Mouse (Mus musculus) limb, embryonic 11.5 days (tissue): ENCODE results near the gene Tmeff2. TPM values are rescaled to one million over a fixed set of nuclear protein-coding genes. Genes with fewer than 3 reads are reported as not detected.

ENCODE experiments used
- ATAC-seq: fragments of 200-750 bp; cut with Nextera tagmentation; 2 replicates; pipeline ENCODE4 v1.8.0; 2017; ENCODE audit warnings: low read depth; ENCODE audit not compliant: insufficient number of reproducible peaks, low FRiP score, low TSS enrichment
- DNase-seq: peaks from one replicate; pipeline ENCODE4 v3.0.0-alpha.2; 2015; ENCODE audit warnings: low spot score
- H3K27ac ChIP-seq: fragments of 300-500 bp; sonication (generic); replicated peaks from 2 replicates; pipeline ENCODE4 v1.5.1; 2014; ENCODE audit warnings: low read depth, mild to moderate bottlenecking, low read length
- H3K27me3 ChIP-seq: fragments of 300-500 bp; sonication (generic); 2 replicates; pipeline ENCODE4 v1.6.1; 2014; ENCODE audit warnings: mild to moderate bottlenecking, low read length, mixed read lengths; ENCODE audit not compliant: control insufficient read depth, insufficient read depth
- H3K36me3 ChIP-seq: fragments of 300-500 bp; sonication (generic); 2 replicates; pipeline ENCODE4 v1.6.1; 2014; ENCODE audit warnings: mild to moderate bottlenecking, low read length, moderate library complexity, mixed read lengths; ENCODE audit not compliant: control insufficient read depth, insufficient read depth
- H3K4me1 ChIP-seq: fragments of 300-500 bp; sonication (generic); 2 replicates; pipeline ENCODE4 v1.6.1; 2014; ENCODE audit warnings: low read length, mixed read lengths; ENCODE audit not compliant: control insufficient read depth, insufficient read depth
- H3K4me2 ChIP-seq: fragments of 300-500 bp; sonication (generic); 2 replicates; pipeline ENCODE4 v1.6.1; 2014; ENCODE audit warnings: low read depth, mild to moderate bottlenecking, moderate library complexity; ENCODE audit not compliant: severe bottlenecking
- H3K4me3 ChIP-seq: fragments of 300-500 bp; sonication (generic); 2 replicates; pipeline ENCODE4 v1.5.1; 2014; ENCODE audit warnings: low read depth, low read length
- H3K9ac ChIP-seq: fragments of 300-500 bp; sonication (generic); 2 replicates; pipeline ENCODE4 v1.6.1; 2014; ENCODE audit warnings: mild to moderate bottlenecking, low read length
- H3K9me3 ChIP-seq: fragments of 300-500 bp; sonication (generic); 2 replicates; pipeline ENCODE4 v1.6.1; 2016; ENCODE audit warnings: low read length; ENCODE audit not compliant: control insufficient read depth
- WGBS: fragments of 180-500 bp; shearing (Covaris S2); extraction: QIAGEN DNeasy Blood & Tissue Kit; methylation state at CpG from one replicate; pipeline ENCODE4 v1.1.7; 2014; 5-methylcytosine and 5-hydroxymethylcytosine counted together
- polyA plus RNA-seq: library from polyadenylated mRNA; unstranded; fragments of >200 nt; fragmentation: Nextera tagmentation; extraction: Ambion mirVana; gene quantifications from 2 replicates; pipeline ENCODE4 v1.2.1, GENCODE M21; 2014

The Tmeff2 gene
- polyA plus RNA-seq, 1 experiment from 2014 or later = 3.5 TPM

DNA sequence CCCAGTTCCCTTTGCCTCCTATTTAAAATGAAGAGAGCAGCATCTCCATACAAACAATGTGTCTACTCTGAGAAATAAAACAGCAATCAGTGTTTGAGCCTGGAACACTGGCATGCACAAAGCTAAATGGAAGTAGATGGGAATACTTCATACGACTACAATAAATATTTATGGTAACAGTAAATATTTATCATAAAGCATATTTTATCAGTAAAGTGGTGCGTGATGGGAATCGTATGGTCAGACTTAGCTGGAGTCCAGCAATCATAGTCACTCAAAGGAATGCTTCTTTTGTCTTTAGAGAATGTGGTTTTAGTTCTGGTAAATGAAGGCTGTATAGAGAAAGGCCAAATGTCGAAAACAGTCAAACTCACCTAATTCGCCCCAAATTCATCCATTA, 288.6 kb downstream of the Tmeff2 start:
- Histone ChIP-seq H3K9me3 (no peaks in the 10 kb centered on the region), H3K4me2 (no peak overlapping the region), H3K27ac (no peak overlapping the region), H3K4me1 (no peaks in the 10 kb centered on the region), H3K9ac (no peak overlapping the region), H3K36me3 (no peaks in the 10 kb centered on the region), H3K27me3 (no peaks in the 10 kb centered on the region), H3K4me3 (no peak overlapping the region)
- WGBS = 94% methylated on average over 5 of the region's 5 CpGs
- ATAC-seq (no peak), DNase-seq (no peak)

DNA sequence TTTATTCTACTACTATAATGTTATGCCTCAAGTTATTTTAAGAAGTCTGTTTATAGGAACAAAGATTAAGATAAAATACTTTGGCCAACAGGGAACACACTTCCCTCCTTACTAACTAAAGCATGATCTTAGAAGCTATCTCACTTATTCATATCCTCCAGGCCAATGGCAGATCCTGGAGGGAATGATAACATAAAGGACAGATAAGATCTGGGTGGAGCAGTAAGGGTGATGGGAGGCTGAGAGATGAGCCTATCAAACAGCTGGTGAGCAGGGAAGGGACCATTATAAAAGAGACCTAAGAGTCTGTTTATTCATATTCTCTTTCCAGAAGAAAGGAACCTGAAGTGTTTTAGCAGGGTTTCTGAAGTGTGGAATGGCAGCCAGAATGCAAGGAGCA, 290.8 kb downstream of the Tmeff2 start:
- Histone ChIP-seq H3K27me3 (no peaks in the 10 kb centered on the region), H3K4me3 (no peak overlapping the region), H3K27ac (no peak overlapping the region), H3K9me3 (no peaks in the 10 kb centered on the region), H3K4me1 (no peaks in the 10 kb centered on the region), H3K4me2 (no peak overlapping the region), H3K36me3 (no peaks in the 10 kb centered on the region), H3K9ac (no peak overlapping the region)
- ATAC-seq (no peak), DNase-seq (no peak)

DNA sequence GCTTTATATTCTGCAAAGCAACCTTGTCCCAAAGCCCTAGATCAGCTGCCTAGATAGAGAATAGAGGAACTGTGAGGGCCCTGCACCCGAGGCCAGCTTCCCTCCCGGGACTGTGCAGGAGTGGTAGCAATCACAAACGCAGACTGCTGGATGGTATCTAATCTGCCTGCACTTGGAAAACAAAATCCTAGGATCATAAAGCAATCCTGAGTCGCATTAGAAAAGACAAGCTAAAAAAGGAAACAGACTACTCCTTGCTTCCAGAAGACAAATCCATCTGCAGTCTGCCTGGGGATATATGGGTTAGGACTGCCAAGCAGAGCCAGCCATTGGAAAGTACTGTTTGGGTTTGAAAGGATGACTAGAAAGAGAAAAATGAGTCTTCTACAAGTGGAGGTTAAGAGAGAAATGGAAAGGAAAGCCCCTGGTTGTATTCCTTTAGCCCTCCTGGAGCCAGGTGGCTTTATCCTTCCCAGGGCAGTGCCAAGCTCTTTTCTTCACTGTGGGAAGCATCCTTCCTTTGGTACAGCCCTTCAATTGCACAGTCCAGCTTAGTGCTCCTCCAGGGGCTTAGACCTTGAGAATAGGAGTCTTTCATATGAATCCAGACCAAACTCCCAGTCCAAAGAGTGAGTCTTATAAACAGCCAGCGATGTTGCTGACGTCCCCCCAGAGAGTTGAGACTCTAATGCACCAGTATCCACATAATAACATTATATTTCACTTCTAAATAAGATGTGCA, 291.6 kb downstream of the Tmeff2 start:
- H3K9me3 ChIP-seq = no peaks in the 10 kb centered on the region
- H3K27ac ChIP-seq = no peak overlapping the region
- ATAC-seq (no peak), DNase-seq (no peak)
- no peaks in the 10 kb centered on the region for H3K27me3 ChIP-seq
- H3K9ac ChIP-seq = no peak overlapping the region
- WGBS = 75% methylated on average over 6 of the region's 6 CpGs
- no peak overlapping the region for H3K4me3 ChIP-seq
- H3K4me1 ChIP-seq = no peaks in the 10 kb centered on the region
- no peak overlapping the region for H3K4me2 ChIP-seq
- H3K36me3 ChIP-seq = no peaks in the 10 kb centered on the region

DNA sequence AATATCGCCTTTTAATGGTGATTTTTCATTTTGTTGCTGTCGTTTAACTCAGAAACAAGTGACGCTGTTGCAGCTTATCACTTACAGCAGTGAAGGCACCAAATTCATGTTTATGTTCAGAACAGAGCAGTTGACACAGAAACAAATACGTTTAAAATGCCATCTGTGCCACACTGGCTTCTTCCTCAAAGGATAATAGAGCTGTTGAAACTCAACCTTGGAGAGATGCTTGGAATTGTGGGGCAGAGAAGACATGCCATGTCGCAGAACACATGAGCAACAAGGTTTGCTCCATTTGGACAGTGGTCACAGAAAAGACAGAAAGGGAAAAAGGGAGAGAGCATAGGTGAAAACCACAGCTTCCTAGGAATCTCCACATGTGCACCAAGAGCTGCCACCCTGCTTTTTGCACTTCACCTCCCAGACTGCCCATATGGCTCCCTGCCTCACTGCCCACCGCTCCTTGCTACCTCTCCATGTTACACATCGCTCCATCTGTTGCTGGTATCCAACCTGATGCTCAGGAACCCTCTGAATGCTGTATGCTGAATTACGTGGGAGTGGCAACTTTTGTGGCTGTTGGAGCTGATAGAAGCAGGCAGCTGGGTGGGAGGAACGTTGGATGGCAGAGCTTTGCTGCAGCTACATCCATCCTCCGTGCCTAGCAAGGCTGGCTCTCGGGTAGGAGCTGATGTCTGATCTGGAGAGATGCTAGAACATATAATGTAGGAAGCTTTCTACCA, 298.8 kb downstream of the Tmeff2 start:
- DNase-seq = no peak
- Histone ChIP-seq H3K36me3 (no peaks in the 10 kb centered on the region), H3K27me3 (no peaks in the 10 kb centered on the region), H3K27ac (no peak overlapping the region), H3K9me3 (no peaks in the 10 kb centered on the region), H3K9ac (no peak overlapping the region), H3K4me2 (no peak overlapping the region), H3K4me1 (no peaks in the 10 kb centered on the region), H3K4me3 (no peak overlapping the region)
- no peak for ATAC-seq
- 83% methylated on average over 11 of the region's 11 CpGs for WGBS

DNA sequence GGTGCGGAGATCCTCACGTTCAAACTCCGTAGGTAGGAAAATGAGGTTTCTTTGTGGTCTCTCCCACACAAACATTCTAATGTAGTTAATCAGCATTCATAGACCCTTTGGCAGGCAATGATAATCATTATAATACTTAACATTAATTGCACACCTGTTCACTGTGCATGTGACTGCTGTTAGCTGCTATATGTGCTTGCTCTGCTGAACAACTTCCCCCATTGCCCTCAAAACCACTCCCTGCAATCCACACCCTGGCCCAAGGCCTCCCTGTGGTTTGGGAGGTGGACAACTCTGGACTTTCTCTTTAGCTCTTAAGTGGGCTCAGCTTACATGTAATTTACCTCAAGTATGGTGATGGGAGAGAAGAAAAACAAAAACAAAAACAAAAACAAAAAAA, 299.5 kb downstream of the Tmeff2 start:
- H3K9ac ChIP-seq = no peak overlapping the region
- 86% methylated on average over 3 of the region's 3 CpGs for WGBS
- ATAC-seq (no peak), DNase-seq (no peak)
- no peak overlapping the region for H3K27ac ChIP-seq
- no peak overlapping the region for H3K4me2 ChIP-seq
- H3K9me3 ChIP-seq = no peaks in the 10 kb centered on the region
- H3K27me3 ChIP-seq = no peaks in the 10 kb centered on the region
- no peaks in the 10 kb centered on the region for H3K36me3 ChIP-seq
- H3K4me1 ChIP-seq = no peaks in the 10 kb centered on the region
- no peak overlapping the region for H3K4me3 ChIP-seq

DNA sequence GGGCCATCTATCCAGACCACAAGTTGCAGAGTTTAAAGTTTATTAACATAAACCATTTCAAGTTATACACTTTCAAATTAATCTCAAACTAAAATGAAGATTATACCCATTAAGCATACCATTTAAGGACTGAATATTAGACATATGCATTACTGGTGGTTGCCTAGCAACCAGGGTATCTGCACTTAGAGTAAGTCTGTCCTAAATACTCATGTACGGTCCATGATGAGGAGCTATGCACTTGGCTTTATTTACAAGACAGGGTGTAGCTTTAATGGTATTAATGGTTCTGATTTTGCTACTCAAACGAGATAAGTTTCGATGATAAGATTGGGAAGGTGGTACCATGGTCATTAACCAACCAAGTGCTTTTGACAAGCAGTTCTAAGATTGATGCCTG, 315.2 kb downstream of the Tmeff2 start:
- 93% methylated on average over 3 of the region's 3 CpGs for WGBS
- ATAC-seq = no peak
- DNase-seq = no peak
- H3K9me3 ChIP-seq = no peaks in the 10 kb centered on the region
- no peak overlapping the region for H3K4me2 ChIP-seq
- no peak overlapping the region for H3K9ac ChIP-seq
- H3K36me3 ChIP-seq = no peaks in the 10 kb centered on the region
- no peaks in the 10 kb centered on the region for H3K27me3 ChIP-seq
- H3K4me3 ChIP-seq = no peak overlapping the region
- H3K4me1 ChIP-seq = no peaks in the 10 kb centered on the region
- no peak overlapping the region for H3K27ac ChIP-seq

DNA sequence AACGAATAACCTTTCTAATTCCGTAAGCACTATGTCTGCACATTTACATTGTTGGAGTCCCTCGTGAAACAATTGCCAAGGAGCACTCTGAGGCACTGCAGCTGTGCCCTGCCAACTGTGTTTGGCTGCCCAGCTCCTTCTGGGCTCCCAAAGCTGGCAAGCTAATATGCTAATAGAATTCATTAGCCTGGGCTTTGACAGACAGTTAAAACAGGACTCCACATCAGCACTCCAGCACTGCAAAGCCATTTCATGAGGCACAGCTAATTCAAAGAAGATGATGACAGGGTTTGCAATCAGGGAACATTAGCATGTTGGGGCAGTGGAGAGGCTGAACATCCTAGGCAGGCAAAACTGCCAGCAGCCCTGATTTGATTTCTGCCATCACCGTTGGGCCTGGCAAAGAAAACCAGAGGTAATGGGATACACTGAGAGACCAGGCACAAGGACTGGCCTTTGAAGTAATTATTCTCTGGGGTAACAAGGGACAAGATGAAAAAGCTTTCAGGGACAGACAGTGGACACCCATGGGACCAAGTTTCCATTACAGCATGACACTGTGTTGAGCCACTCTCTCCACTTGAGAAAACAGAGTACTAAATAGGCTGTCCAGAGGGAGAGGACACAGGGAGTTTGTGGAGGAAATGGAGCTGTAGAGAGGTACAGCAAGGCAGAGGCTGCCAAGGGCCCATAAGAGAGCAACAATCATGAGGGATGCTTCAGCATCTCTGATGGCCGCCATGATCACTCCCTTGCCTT, 316.0 kb downstream of the Tmeff2 start:
- H3K36me3 ChIP-seq = no peaks in the 10 kb centered on the region
- H3K9me3 ChIP-seq = no peaks in the 10 kb centered on the region
- no peak for ATAC-seq
- no peaks in the 10 kb centered on the region for H3K4me1 ChIP-seq
- H3K27ac ChIP-seq = no peak overlapping the region
- no peak overlapping the region for H3K4me2 ChIP-seq
- 76% methylated on average over 5 of the region's 5 CpGs for WGBS
- H3K4me3 ChIP-seq = no peak overlapping the region
- DNase-seq = no peak
- H3K9ac ChIP-seq = no peak overlapping the region
- H3K27me3 ChIP-seq = no peaks in the 10 kb centered on the region

DNA sequence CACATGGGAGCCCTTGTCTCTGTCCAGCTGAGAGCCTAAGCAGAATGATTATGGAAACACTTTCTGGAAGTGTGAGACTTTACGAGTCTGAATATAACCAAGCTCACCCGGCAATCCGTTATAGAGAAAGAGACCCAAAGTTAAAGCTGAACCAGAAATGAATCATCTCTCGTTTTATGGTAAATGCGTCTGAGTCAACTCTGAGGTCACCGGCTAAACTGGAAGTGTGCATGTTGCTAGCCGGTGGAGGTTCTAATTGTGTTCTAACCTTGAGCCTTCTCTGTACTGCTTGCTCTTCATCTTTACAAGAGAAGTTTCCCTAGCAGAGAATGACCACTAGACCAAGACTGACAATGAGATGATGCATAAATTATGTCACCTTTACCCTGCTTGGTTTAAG, 316.8 kb downstream of the Tmeff2 start:
- H3K27ac ChIP-seq = no peak overlapping the region
- DNase-seq (no peak), ATAC-seq (no peak)
- H3K4me2 ChIP-seq = no peak overlapping the region
- H3K9ac ChIP-seq = no peak overlapping the region
- 90% methylated on average over 7 of the region's 7 CpGs for WGBS
- no peaks in the 10 kb centered on the region for H3K27me3 ChIP-seq
- H3K36me3 ChIP-seq = no peaks in the 10 kb centered on the region
- H3K4me3 ChIP-seq = no peak overlapping the region
- no peaks in the 10 kb centered on the region for H3K4me1 ChIP-seq
- H3K9me3 ChIP-seq = no peaks in the 10 kb centered on the region
